Mouse (Mus musculus) lung, embryonic 15.5 days (tissue): ENCODE data around the gene Hist4h4. TPM values are rescaled to one million over a fixed set of nuclear protein-coding genes. Genes with fewer than 3 reads are reported as not detected.
A peak's percentile ranks its signal among the peaks of the same experiment; 100 is the strongest.

Experiments used
- ATAC-seq: fragments of 200-750 bp; cut with Nextera tagmentation; 2 replicates; pipeline ENCODE4 v1.8.0; 2017; ENCODE audit warnings: moderate number of reproducible peaks, borderline replicate concordance; ENCODE audit not compliant: low FRiP score, low TSS enrichment; ENCODE audit errors: extremely low read depth
- H3K27ac ChIP-seq: fragments of 300-500 bp; sonication (generic); 2 replicates; pipeline ENCODE4 v1.5.1; 2015; ENCODE audit warnings: moderate library complexity, mild to moderate bottlenecking, inconsistent platforms
- H3K27me3 ChIP-seq: fragments of 300-500 bp; sonication (generic); 2 replicates; pipeline ENCODE4 v1.6.1; 2015; ENCODE audit warnings: inconsistent platforms
- H3K36me3 ChIP-seq: fragments of 300-500 bp; sonication (generic); 2 replicates; pipeline ENCODE4 v1.6.1; 2015; ENCODE audit warnings: inconsistent platforms
- H3K4me1 ChIP-seq: fragments of 300-500 bp; sonication (generic); 2 replicates; pipeline ENCODE4 v1.6.1; 2015; ENCODE audit warnings: inconsistent platforms
- H3K4me2 ChIP-seq: fragments of 300-500 bp; sonication (generic); 2 replicates; pipeline ENCODE4 v1.6.1; 2015; ENCODE audit warnings: inconsistent platforms, mild to moderate bottlenecking, moderate library complexity
- H3K4me3 ChIP-seq: fragments of 300-500 bp; sonication (generic); 2 replicates; pipeline ENCODE4 v1.5.1; 2015; ENCODE audit warnings: mild to moderate bottlenecking, inconsistent platforms
- H3K9ac ChIP-seq: fragments of 300-500 bp; sonication (generic); 2 replicates; pipeline ENCODE4 v1.6.1; 2015; ENCODE audit warnings: inconsistent platforms
- H3K9me3 ChIP-seq: fragments of 300-500 bp; sonication (generic); 2 replicates; pipeline ENCODE4 v1.6.1; 2016; ENCODE audit warnings: inconsistent platforms
- WGBS: fragments of 180-500 bp; shearing (Covaris S2); methylation state at CpG from one replicate; pipeline ENCODE4 v1.1.7; 2015; 5-methylcytosine and 5-hydroxymethylcytosine counted together
- microRNA-seq: library from miRNA; unstranded; fragments of <30 nt; microRNA quantifications from one replicate; pipeline ENCODE4, GENCODE M21; 2016
- polyA plus RNA-seq: library from polyadenylated mRNA; unstranded; fragments of >200 nt; fragmentation: Nextera tagmentation; extraction: Ambion mirVana; gene quantifications from 2 replicates; pipeline ENCODE4 v1.2.1, GENCODE M21; 2015

The Hist4h4 gene
- polyA plus RNA-seq, 1 experiment from 2014 or later: 0.81 TPM

- Histone ChIP-seq H3K36me3 (no peaks in the 10 kb centered on the region), H3K4me2 (no peak overlapping the region), H3K4me1 (peaks cover 16% of the 10 kb centered on the region), H3K27me3 (no peaks in the 10 kb centered on the region), H3K4me3 (no peak overlapping the region), H3K27ac (peak overlapping the region; percentile 32), H3K9ac (no peak overlapping the region), H3K9me3 (no peaks in the 10 kb centered on the region)
- WGBS: 60% methylated on average over 7 of the region's 7 CpGs
- ATAC-seq: peak; percentile 59; the same call in 1 of the 2 replicates
These were observed 34.4 kb downstream of the Hist4h4 start for GRCm38 (mm10) chr6:136769859-136770258.

GRCm38 (mm10) chr6:136769143-136769542 is 35.1 kb downstream of the Hist4h4 start:
- H3K27ac ChIP-seq: peak overlapping the region; percentile 32
- no peaks in the 10 kb centered on the region for H3K36me3 ChIP-seq
- H3K4me2 ChIP-seq: no peak overlapping the region
- no peaks in the 10 kb centered on the region for H3K27me3 ChIP-seq
- H3K4me3 ChIP-seq: no peak overlapping the region
- H3K9ac ChIP-seq: no peak overlapping the region
- WGBS: 54% methylated on average over 8 of the region's 8 CpGs
- no peaks in the 10 kb centered on the region for H3K9me3 ChIP-seq
- peaks cover 22% of the 10 kb centered on the region for H3K4me1 ChIP-seq
- peak; percentile 49; the same call in 1 of the 2 replicates for ATAC-seq

DNA sequence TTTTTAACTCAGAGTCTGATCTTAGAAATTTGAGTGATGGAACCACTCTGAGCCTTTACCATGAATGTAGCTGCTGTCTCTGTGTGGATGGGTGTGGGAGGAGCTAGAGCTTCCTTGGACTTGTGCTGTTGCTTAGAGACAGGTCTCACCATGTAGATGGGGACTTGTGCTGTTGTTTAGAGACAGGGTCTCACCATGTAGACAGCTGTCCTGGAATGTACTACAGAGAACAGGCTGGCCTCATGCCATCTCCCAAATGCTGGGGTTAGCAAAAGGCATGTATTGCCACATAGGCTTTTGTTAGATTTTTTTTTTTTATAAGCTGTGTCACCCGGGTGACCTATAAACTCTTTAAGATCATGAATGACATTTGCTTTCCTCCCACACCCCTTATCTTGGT is 40.3 kb downstream of the Hist4h4 start:
- peak; percentile 95 for ATAC-seq
- H3K4me2 ChIP-seq: no peak overlapping the region
- H3K36me3 ChIP-seq: no peaks in the 10 kb centered on the region
- H3K4me1 ChIP-seq: peaks cover 21% of the 10 kb centered on the region
- no peaks in the 10 kb centered on the region for H3K9me3 ChIP-seq
- H3K27me3 ChIP-seq: no peaks in the 10 kb centered on the region
- no peak overlapping the region for H3K9ac ChIP-seq
- WGBS: 11% methylated on average over 1 of the region's 1 CpGs
- peak overlapping the region; percentile 64; the same call in 1 of the 2 replicates for H3K27ac ChIP-seq
- no peak overlapping the region for H3K4me3 ChIP-seq

Small RNA genes lying within 50 kb of the gene (microRNA-seq; reads per million reads assigned to microRNA genes)
- not detected for gene Gm44364

Other genes starting within 250 kb of the Hist4h4 start
- 4.0 and 4.9 TPM in 2 replicates for gene Plbd1, start 142.5 kb downstream of the Hist4h4 start, polyA plus RNA-seq
- gene Gucy2c, start 22.6 kb downstream of the Hist4h4 start, polyA plus RNA-seq: 0.13 and 0.19 TPM in 2 replicates
- 121 and 124 TPM in 2 replicates for gene H2afj, start 3.8 kb upstream of the Hist4h4 start, polyA plus RNA-seq
- gene BC049715, start 23.2 kb upstream of the Hist4h4 start, polyA plus RNA-seq: 2.0 and 2.1 TPM in 2 replicates
- 97.8 and 101 TPM in 2 replicates for gene Wbp11, start 23.8 kb upstream of the Hist4h4 start, polyA plus RNA-seq
- gene Smco3, start 31.0 kb upstream of the Hist4h4 start, polyA plus RNA-seq: 2.5 and 2.9 TPM in 2 replicates
- gene Art4, start 53.3 kb upstream of the Hist4h4 start, polyA plus RNA-seq: 6.6 and 7.1 TPM in 2 replicates
- gene Mgp, start 71.4 kb upstream of the Hist4h4 start, polyA plus RNA-seq: 918 and 931 TPM in 2 replicates
- gene Erp27, start 117.8 kb upstream of the Hist4h4 start, polyA plus RNA-seq: 0.40 and 0.62 TPM in 2 replicates
- 0.47 TPM in 1 of 2 replicates, not detected in the other for gene Pde6h, start 119.4 kb upstream of the Hist4h4 start, polyA plus RNA-seq
- 69.8 and 82.9 TPM in 2 replicates for gene Arhgdib, start 137.5 kb upstream of the Hist4h4 start, polyA plus RNA-seq